Mouse (Mus musculus): ENCODE results near the gene En1. TPM values are rescaled to one million over a fixed set of nuclear protein-coding genes. Genes with fewer than 3 reads are reported as not detected.

En1 gene
- polyA plus RNA-seq (2015; fragmentation: Nextera tagmentation; extraction: Ambion mirVana) = 0.09 TPM in 1 of 2 replicates, not detected in the other

DNA sequence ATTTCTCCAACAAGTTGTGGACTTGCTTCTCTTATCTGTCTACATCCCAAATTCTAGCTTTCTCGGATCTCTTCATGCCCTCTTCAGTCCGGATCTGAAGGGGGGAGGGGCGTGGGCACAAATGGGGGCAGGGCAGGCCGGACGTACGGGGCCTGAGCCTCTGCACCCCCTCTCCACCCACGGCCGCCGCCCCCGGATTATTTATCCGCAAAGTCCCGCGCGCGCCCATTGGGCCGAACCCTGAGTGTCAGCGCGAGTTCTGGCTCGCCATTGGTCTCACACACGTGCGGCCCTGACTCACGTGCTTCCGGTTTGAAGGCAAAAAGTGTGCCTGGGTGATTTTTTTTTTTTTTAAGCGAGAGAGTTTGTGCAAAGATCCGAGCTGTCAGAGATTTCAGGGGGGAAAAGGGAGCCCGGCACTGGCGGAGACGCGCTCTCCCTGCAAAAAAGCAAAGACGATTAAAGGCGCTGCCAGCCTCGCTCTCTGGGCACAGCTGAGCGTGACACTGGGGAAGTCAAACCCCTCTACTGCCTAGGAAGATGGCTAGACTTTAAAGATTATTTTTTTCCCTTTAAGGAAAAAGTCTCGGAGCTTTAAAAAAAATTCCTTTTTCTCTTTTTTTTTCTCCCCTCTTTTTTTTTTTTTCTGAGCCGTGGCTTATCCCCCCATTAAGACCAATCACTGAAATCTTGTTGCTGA is at the start of gene En1:
En1 (plus strand) TSS at position 388 of the 700 bp plus-strand sequence.
- WGBS = under 1% methylated on average over 35 of the region's 35 CpGs
- Histone ChIP-seq H3K27me3 (ENCODE audit: control insufficient read depth, insufficient read depth, low read length) (peaks cover 97% of the 10 kb centered on the region), H3K9ac (ENCODE audit: low read length) (peak within 1 kb of the TSS; percentile 40), H3K27ac (ENCODE audit: low read length) (no peak within 1 kb of the TSS), H3K4me1 (ENCODE audit: control insufficient read depth, insufficient read depth, low read length) (peaks cover 14% of the 10 kb centered on the region), H3K4me2 (ENCODE audit: low read depth, low read length) (peak within 1 kb of the TSS; percentile 69), H3K36me3 (ENCODE audit: control insufficient read depth, insufficient read depth, low read length) (no peaks in the 10 kb centered on the region), H3K9me3 (replicated peaks; ENCODE audit: control insufficient read depth, low read length) (no peaks in the 10 kb centered on the region), H3K4me3 (replicated peaks; ENCODE audit: low read length) (peak within 1 kb of the TSS; percentile 51)
- ATAC-seq (ENCODE audit: insufficient read depth, low FRiP score) = no peak

GRCm38 (mm10) chr1:120556926-120557846 is 45.0 kb upstream of the En1 start:
- Histone ChIP-seq H3K9ac (ENCODE audit: low read length) (no peak overlapping the region), H3K4me1 (ENCODE audit: control insufficient read depth, insufficient read depth, low read length) (no peaks in the 10 kb centered on the region), H3K27ac (ENCODE audit: low read length) (no peak overlapping the region), H3K4me3 (replicated peaks; ENCODE audit: low read length) (no peak overlapping the region), H3K36me3 (ENCODE audit: control insufficient read depth, insufficient read depth, low read length) (no peaks in the 10 kb centered on the region), H3K27me3 (ENCODE audit: control insufficient read depth, insufficient read depth, low read length) (no peaks in the 10 kb centered on the region), H3K9me3 (replicated peaks; ENCODE audit: control insufficient read depth, low read length) (no peaks in the 10 kb centered on the region), H3K4me2 (ENCODE audit: low read depth, low read length) (no peak overlapping the region)
- no peak for ATAC-seq (ENCODE audit: insufficient read depth, low FRiP score)
- WGBS = 68% methylated on average over 15 of the region's 15 CpGs

GRCm38 (mm10) chr1:120558341-120559285 is 43.6 kb upstream of the En1 start:
- Histone ChIP-seq H3K27me3 (ENCODE audit: control insufficient read depth, insufficient read depth, low read length) (no peaks in the 10 kb centered on the region), H3K9me3 (replicated peaks; ENCODE audit: control insufficient read depth, low read length) (no peaks in the 10 kb centered on the region), H3K36me3 (ENCODE audit: control insufficient read depth, insufficient read depth, low read length) (no peaks in the 10 kb centered on the region), H3K27ac (ENCODE audit: low read length) (no peak overlapping the region), H3K4me2 (ENCODE audit: low read depth, low read length) (no peak overlapping the region), H3K4me3 (replicated peaks; ENCODE audit: low read length) (no peak overlapping the region), H3K4me1 (ENCODE audit: control insufficient read depth, insufficient read depth, low read length) (no peaks in the 10 kb centered on the region), H3K9ac (ENCODE audit: low read length) (no peak overlapping the region)
- WGBS = 64% methylated on average over 9 of the region's 9 CpGs
- no peak for ATAC-seq (ENCODE audit: insufficient read depth, low FRiP score)

- no peak overlapping the region for H3K4me3 ChIP-seq (replicated peaks; ENCODE audit: low read length)
- H3K27me3 ChIP-seq (ENCODE audit: control insufficient read depth, insufficient read depth, low read length) = no peaks in the 10 kb centered on the region
- no peak overlapping the region for H3K27ac ChIP-seq (ENCODE audit: low read length)
- H3K9me3 ChIP-seq (replicated peaks; ENCODE audit: control insufficient read depth, low read length) = no peaks in the 10 kb centered on the region
- no peak for ATAC-seq (ENCODE audit: insufficient read depth, low FRiP score)
- 81% methylated on average over 5 of the region's 5 CpGs for WGBS
- no peak overlapping the region for H3K9ac ChIP-seq (ENCODE audit: low read length)
- H3K4me1 ChIP-seq (ENCODE audit: control insufficient read depth, insufficient read depth, low read length) = no peaks in the 10 kb centered on the region
- no peaks in the 10 kb centered on the region for H3K36me3 ChIP-seq (ENCODE audit: control insufficient read depth, insufficient read depth, low read length)
- no peak overlapping the region for H3K4me2 ChIP-seq (ENCODE audit: low read depth, low read length)
Observed at GRCm38 (mm10) chr1:120559911-120560310, 42.3 kb upstream of the En1 start.

GRCm38 (mm10) chr1:120581306-120581705 is 20.9 kb upstream of the En1 start:
- Histone ChIP-seq H3K9me3 (replicated peaks; ENCODE audit: control insufficient read depth, low read length) (no peaks in the 10 kb centered on the region), H3K4me1 (ENCODE audit: control insufficient read depth, insufficient read depth, low read length) (no peaks in the 10 kb centered on the region), H3K27ac (ENCODE audit: low read length) (no peak overlapping the region), H3K36me3 (ENCODE audit: control insufficient read depth, insufficient read depth, low read length) (no peaks in the 10 kb centered on the region), H3K4me3 (replicated peaks; ENCODE audit: low read length) (no peak overlapping the region), H3K9ac (ENCODE audit: low read length) (no peak overlapping the region), H3K27me3 (ENCODE audit: control insufficient read depth, insufficient read depth, low read length) (no peaks in the 10 kb centered on the region), H3K4me2 (ENCODE audit: low read depth, low read length) (no peak overlapping the region)
- 70% methylated on average over 4 of the region's 4 CpGs for WGBS
- ATAC-seq (ENCODE audit: insufficient read depth, low FRiP score) = no peak

DNA sequence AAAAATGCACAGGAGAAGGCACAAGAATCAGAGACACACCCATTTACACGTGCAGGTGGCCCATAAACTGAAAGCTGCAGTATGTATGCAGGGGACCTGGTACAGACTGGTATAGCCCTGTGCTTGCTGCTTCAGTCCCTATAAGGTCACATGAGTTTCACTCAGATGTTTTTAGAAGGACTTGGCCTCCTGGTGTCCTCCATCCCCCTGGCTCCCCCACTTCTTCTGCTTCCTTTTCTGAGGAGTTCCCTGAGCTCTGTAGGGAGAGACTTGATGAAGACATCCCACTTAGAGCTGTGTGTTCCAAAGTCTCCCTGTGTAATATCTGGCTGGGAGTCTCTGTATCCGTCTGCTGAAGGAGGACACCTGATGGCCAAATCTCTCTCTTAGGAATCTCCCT is 16.7 kb upstream of the En1 start:
- H3K9ac ChIP-seq (ENCODE audit: low read length) = no peak overlapping the region
- 21% methylated on average over 2 of the region's 2 CpGs for WGBS
- no peak overlapping the region for H3K4me2 ChIP-seq (ENCODE audit: low read depth, low read length)
- H3K4me3 ChIP-seq (replicated peaks; ENCODE audit: low read length) = no peak overlapping the region
- no peaks in the 10 kb centered on the region for H3K9me3 ChIP-seq (replicated peaks; ENCODE audit: control insufficient read depth, low read length)
- no peaks in the 10 kb centered on the region for H3K36me3 ChIP-seq (ENCODE audit: control insufficient read depth, insufficient read depth, low read length)
- no peak for ATAC-seq (ENCODE audit: insufficient read depth, low FRiP score)
- H3K4me1 ChIP-seq (ENCODE audit: control insufficient read depth, insufficient read depth, low read length) = no peaks in the 10 kb centered on the region
- H3K27ac ChIP-seq (ENCODE audit: low read length) = no peak overlapping the region
- peaks cover under 1% of the 10 kb centered on the region; the same call in 1 of the 2 replicates for H3K27me3 ChIP-seq (ENCODE audit: control insufficient read depth, insufficient read depth, low read length)

DNA sequence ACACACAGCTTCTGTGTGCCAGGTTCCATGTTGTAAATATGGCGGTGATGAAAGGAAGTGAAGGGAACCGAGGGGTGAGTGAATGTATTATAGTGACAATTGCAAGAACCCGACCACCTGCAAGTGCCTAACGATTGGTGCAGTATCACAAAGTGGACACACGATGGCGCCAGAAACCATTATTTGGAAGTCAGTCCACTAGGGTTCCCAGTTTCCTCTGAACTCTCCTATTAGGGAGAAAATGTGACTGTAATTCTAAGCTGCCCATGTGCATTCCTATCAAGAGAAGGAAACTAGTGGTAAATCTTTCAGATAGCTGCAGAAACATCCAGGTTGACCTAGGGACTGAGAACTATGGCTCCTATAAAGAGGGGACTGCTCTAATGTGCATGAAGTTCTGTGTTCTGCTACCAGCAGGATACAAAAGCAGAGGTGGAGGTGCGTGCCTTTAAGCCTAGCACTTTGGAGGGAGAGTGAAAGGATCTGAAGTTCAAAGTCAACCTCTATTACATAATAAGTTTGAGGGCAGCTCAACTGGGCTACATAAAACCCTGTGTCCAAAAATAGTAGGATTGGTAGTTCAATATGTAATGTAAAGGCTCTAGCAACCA is 15.6 kb upstream of the En1 start:
- Histone ChIP-seq H3K9ac (ENCODE audit: low read length) (no peak overlapping the region), H3K9me3 (replicated peaks; ENCODE audit: control insufficient read depth, low read length) (no peaks in the 10 kb centered on the region), H3K36me3 (ENCODE audit: control insufficient read depth, insufficient read depth, low read length) (no peaks in the 10 kb centered on the region), H3K4me2 (ENCODE audit: low read depth, low read length) (no peak overlapping the region), H3K27ac (ENCODE audit: low read length) (no peak overlapping the region), H3K4me1 (ENCODE audit: control insufficient read depth, insufficient read depth, low read length) (no peaks in the 10 kb centered on the region), H3K27me3 (ENCODE audit: control insufficient read depth, insufficient read depth, low read length) (peaks cover 4% of the 10 kb centered on the region; the same call in 1 of the 2 replicates), H3K4me3 (replicated peaks; ENCODE audit: low read length) (no peak overlapping the region)
- 11% methylated on average over 7 of the region's 7 CpGs for WGBS
- ATAC-seq (ENCODE audit: insufficient read depth, low FRiP score) = no peak

DNA sequence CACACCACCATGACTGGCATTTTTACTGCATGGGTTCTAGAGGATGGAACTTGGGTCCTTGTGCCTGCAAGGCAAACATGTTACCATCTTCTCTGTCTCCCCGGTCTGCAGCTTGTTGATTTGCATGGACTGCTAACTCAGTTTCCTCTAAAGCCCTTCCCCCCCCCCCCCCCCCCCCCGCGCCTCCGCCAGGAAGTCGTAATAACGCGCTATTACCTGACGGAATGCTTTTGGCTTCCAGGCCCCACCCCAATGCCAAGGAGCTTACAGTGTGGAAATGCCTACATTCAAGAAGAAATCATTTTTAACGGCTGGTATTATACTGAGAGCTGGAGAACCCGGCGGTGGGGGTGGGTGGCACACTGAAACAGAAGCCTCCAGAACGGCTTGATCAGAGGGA is 14.8 kb upstream of the En1 start:
- Histone ChIP-seq H3K36me3 (ENCODE audit: control insufficient read depth, insufficient read depth, low read length) (no peaks in the 10 kb centered on the region), H3K27me3 (ENCODE audit: control insufficient read depth, insufficient read depth, low read length) (peaks cover 11% of the 10 kb centered on the region), H3K4me3 (replicated peaks; ENCODE audit: low read length) (no peak overlapping the region), H3K9me3 (replicated peaks; ENCODE audit: control insufficient read depth, low read length) (no peaks in the 10 kb centered on the region), H3K9ac (ENCODE audit: low read length) (no peak overlapping the region), H3K4me1 (ENCODE audit: control insufficient read depth, insufficient read depth, low read length) (no peaks in the 10 kb centered on the region), H3K4me2 (ENCODE audit: low read depth, low read length) (no peak overlapping the region), H3K27ac (ENCODE audit: low read length) (no peak overlapping the region)
- no peak for ATAC-seq (ENCODE audit: insufficient read depth, low FRiP score)
- WGBS = 50% methylated on average over 9 of the region's 12 CpGs

All from stomach, embryonic 16.5 days (tissue).